Mouse (Mus musculus) kidney, postnatal 0 days (tissue): ENCODE measurements at regions not wholly inside any gene's neighbourhood (a gene's known extent, or its start where the extent isn't known, plus 50 kb on each side); places are given as distances from the start of the nearest gene placed in this dataset.
A peak's percentile ranks its signal among the peaks of the same experiment; 100 is the strongest.

ENCODE experiments used
- ATAC-seq: fragments of 200-750 bp; cut with Nextera tagmentation; replicated peaks from 2 replicates; pipeline ENCODE4 v1.8.0; 2017; ENCODE audit warnings: low read depth, moderate number of reproducible peaks, moderate TSS enrichment, moderate library complexity; ENCODE audit not compliant: low FRiP score
- DNase-seq: peaks from one replicate; pipeline ENCODE4 v3.0.0-alpha.2; 2016; ENCODE audit warnings: low spot score
- H3K27ac ChIP-seq: fragments of 300-500 bp; sonication (generic); 2 replicates; pipeline ENCODE4 v1.5.1; 2014; ENCODE audit warnings: mild to moderate bottlenecking
- H3K27me3 ChIP-seq: fragments of 300-500 bp; sonication (generic); 2 replicates; pipeline ENCODE4 v1.6.1; 2014; ENCODE audit warnings: low read length, mixed read lengths; ENCODE audit not compliant: insufficient read depth
- H3K36me3 ChIP-seq: fragments of 300-500 bp; sonication (generic); 2 replicates; pipeline ENCODE4 v1.6.1; 2014; ENCODE audit warnings: low read length, mixed read lengths; ENCODE audit not compliant: insufficient read depth
- H3K4me1 ChIP-seq: fragments of 300-500 bp; sonication (generic); replicated peaks from 2 replicates; pipeline ENCODE4 v1.6.1; 2014; ENCODE audit warnings: antibody characterized with exemption, low read length, mixed read lengths; ENCODE audit not compliant: insufficient read depth
- H3K4me2 ChIP-seq: fragments of 300-500 bp; sonication (generic); 2 replicates; pipeline ENCODE4 v1.6.1; 2014; ENCODE audit warnings: mild to moderate bottlenecking, low read length, moderate library complexity, mixed read lengths
- H3K4me3 ChIP-seq: fragments of 300-500 bp; sonication (generic); replicated peaks from 2 replicates; pipeline ENCODE4 v1.5.1; 2014; ENCODE audit warnings: low read depth, low read length
- H3K9ac ChIP-seq: fragments of 300-500 bp; sonication (generic); 2 replicates; pipeline ENCODE4 v1.6.1; 2014; ENCODE audit warnings: low read depth, low read length
- H3K9me3 ChIP-seq: fragments of 300-500 bp; sonication (generic); replicated peaks from 2 replicates; pipeline ENCODE4 v1.6.1; 2016; ENCODE audit warnings: low read length, inconsistent platforms, mixed read lengths
- CTCF ChIP-seq: IDR thresholded peaks from 2 replicates; pipeline ENCODE4 v1.5.1; 2016; ENCODE audit warnings: antibody characterized with exemption, low read depth, mild to moderate bottlenecking, moderate library complexity
- WGBS: fragments of 180-500 bp; shearing (Covaris S2); extraction: QIAGEN DNeasy Blood & Tissue Kit; methylation state at CpG from one replicate; pipeline ENCODE4 v1.1.7; 2014; 5-methylcytosine and 5-hydroxymethylcytosine counted together

DNA sequence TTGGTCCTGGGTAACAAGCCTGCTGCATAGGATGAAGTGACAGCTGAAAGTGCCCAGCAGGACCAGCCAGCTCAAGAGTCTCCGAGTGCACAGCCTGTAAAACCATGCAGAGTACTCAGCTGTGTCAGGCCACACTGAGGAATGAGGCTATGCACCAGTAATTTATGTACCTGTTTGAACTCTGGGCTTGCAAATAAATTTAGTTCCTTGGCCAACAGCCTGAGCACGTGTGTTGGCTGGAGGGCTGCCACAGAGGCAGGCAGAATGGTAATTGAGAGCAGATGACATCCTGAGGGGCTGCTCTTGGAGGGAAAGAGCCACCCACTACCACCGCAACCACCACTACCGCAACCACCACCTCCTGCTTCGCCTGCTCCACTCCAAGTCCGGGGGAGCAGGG lies 273.3 kb downstream of the Rybp start:
- no peak overlapping the region for H3K9ac ChIP-seq
- H3K27ac ChIP-seq = no peak overlapping the region
- TF ChIP-seq CTCF = no peak
- H3K4me1 ChIP-seq = peaks cover 17% of the 10 kb centered on the region
- no peak overlapping the region for H3K4me3 ChIP-seq
- no peak overlapping the region for H3K4me2 ChIP-seq
- no peaks in the 10 kb centered on the region for H3K36me3 ChIP-seq
- WGBS = 9% methylated on average over 6 of the region's 6 CpGs
- H3K9me3 ChIP-seq = no peaks in the 10 kb centered on the region
- DNase-seq = peak; percentile 94
- 0 out of 2 replicates have a peak, but pooled peaks cover 5% of the 10 kb centered on the region for H3K27me3 ChIP-seq
- ATAC-seq = peak; percentile 82

DNA sequence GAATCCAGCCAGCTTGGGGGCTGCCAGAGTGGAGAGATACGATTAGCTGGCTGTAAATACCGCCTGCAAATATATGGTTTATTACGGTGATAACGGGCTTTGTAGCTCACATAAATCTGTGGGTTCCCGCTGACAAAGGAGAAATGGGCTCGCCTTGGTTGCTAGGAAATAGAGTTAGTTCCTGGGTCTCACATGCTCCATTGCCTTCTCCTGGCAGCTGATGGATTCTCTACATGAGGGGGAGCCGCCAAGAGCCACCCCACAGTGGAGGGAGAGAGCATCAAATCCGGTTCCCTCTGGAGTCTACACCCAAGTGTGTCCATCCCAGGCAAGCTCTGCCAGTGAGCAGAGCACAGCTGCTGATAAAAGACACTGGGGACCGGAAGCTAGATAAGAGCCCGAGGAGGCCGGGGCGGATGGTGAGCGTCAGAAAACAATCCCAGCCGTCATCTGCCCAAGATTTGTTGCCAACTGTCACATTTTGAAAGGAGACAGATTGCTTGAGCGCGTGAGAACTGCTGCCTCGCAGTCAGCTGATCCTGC lies 275.7 kb downstream of the Rybp start:
- ATAC-seq (peak; percentile 60; the same call in 1 of the 2 replicates), DNase-seq (peak; percentile 89)
- 3% methylated on average over 17 of the region's 17 CpGs for WGBS
- no peaks in the 10 kb centered on the region for H3K9me3 ChIP-seq
- TF ChIP-seq CTCF = no peak
- no peaks in the 10 kb centered on the region for H3K36me3 ChIP-seq
- 0 out of 2 replicates have a peak, but pooled peaks cover 5% of the 10 kb centered on the region for H3K27me3 ChIP-seq
- peaks cover 17% of the 10 kb centered on the region for H3K4me1 ChIP-seq
- peak overlapping the region; percentile 39 for H3K4me2 ChIP-seq
- peak overlapping the region; percentile 50; the same call in 1 of the 2 replicates for H3K27ac ChIP-seq
- 0 out of 2 replicates have a peak overlapping the region, but pooled peaks have one; percentile 3 for H3K4me3 ChIP-seq
- no peak overlapping the region for H3K9ac ChIP-seq

DNA sequence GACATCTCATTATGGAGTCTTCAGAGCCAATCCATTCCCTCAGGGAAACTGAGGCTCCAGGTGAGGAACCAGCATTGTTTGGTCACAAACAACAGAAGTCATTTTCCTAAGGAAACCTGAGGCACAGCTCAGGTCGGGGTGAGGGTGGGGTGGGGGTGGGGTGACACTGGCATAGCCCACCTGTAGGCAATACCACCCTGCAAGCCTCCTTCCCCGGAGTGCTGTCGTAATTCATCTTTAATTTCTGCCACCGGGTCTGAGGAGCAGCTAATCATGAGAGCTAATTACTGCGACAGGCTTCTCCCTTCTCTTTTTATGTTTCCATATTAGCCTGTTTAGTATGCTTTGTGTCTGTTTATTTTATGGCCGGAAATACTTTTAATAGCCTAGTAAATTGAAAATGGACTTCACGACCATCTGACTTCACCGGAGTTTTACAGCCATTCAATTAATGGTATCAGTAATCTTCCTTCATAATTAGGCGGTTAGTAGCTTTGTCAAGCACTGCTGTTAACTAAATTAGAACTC lies 276.3 kb downstream of the Rybp start:
- 0 out of 2 replicates have a peak, but pooled peaks cover 5% of the 10 kb centered on the region for H3K27me3 ChIP-seq
- ATAC-seq (peak; percentile 2; the same call in 1 of the 2 replicates), DNase-seq (peak; percentile 87)
- H3K4me3 ChIP-seq = 0 out of 2 replicates have a peak overlapping the region, but pooled peaks have one; percentile 3
- peak overlapping the region; percentile 39 for H3K4me2 ChIP-seq
- no peaks in the 10 kb centered on the region for H3K9me3 ChIP-seq
- WGBS = 6% methylated on average over 9 of the region's 9 CpGs
- no peak for TF ChIP-seq CTCF
- H3K27ac ChIP-seq = peak overlapping the region; percentile 50; the same call in 1 of the 2 replicates
- H3K36me3 ChIP-seq = no peaks in the 10 kb centered on the region
- no peak overlapping the region for H3K9ac ChIP-seq
- H3K4me1 ChIP-seq = peaks cover 17% of the 10 kb centered on the region

DNA sequence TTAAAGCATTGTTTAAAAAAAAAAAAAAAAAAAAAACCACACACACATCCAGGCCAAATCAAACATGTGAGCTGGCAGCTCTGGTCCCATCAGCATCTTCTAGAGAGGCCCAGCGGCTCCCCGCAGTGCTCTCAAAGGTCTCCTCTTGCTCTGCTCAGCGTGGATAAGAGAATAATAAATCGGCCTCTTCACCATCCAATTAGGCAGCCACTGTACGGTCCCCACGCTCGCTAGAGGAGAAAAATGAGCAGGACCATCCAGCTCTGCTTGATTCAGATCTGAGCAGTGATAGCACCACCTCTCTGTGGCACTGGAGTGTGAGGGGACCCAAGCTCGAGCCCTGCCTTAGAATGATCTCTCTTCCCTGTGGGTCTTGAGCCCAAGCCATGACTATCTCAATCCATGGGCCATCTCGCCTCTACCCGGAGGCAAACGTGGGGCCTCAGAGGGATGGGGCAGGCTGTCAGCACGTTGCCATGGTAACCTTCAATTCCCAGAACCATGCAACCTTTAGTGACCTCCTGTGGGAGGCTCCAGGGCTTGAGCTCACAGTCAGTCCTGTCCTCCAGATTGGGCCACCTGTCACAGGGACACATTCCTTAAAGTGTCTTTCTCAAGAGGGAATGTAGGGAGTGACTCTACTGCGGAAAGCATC lies 273.6 kb upstream of the Prok2 start:
- TF ChIP-seq CTCF = no peak
- Histone ChIP-seq H3K9ac (no peak overlapping the region), H3K36me3 (no peaks in the 10 kb centered on the region), H3K4me3 (no peak overlapping the region), H3K4me1 (no peaks in the 10 kb centered on the region), H3K27me3 (peaks cover 8% of the 10 kb centered on the region; the same call in 1 of the 2 replicates), H3K4me2 (no peak overlapping the region), H3K9me3 (no peaks in the 10 kb centered on the region), H3K27ac (no peak overlapping the region)
- no peak for DNase-seq
- ATAC-seq = no peak
- WGBS = 52% methylated on average over 13 of the region's 13 CpGs

DNA sequence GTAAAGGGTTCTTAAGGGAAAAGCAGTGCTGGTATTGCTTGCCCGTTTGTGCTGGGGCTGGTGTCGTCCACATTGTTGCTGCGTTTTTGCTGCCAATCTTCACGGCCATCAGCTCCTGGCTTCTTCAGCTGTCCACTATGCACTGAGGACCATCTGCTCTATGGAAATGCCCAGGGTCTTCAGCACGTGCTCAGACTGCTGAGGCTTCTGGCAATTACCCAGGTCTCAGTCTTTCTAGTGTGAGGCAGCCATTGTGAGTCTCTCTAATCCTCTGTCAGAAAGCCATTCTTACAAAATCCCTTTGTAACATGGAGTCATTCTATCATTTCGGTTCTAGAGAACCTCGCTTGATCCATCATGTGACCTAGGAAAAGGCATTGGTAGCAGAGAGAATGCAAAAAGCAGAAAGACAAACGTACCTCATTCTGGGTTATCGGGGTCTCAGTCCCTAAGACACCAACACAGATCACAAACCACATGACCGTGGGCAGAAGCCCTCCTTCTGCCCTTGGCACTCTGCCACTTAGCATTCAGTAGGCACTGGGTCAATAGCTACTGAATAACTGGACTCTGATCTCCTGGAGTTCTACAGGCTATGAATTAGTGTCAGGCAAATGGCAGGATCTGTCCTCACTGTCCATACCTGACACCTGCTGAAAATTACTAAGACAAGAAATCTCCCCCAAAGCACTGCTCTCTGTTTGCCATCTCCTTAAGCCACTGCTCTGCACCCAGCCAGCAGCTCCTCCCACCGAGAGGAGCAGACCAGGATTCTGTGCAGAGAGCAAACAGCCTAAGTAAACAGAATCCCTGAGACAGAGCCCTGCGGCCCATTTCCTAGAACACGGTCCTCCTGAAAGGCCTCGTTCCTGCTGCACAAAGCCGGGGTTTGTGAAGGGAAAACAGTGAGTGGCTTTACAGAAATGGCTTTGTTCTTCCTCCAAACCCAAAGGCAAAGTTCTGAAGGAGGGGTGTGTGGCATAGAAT lies 270.1 kb upstream of the Prok2 start:
- Histone ChIP-seq H3K36me3 (no peaks in the 10 kb centered on the region), H3K27me3 (peaks cover 8% of the 10 kb centered on the region; the same call in 1 of the 2 replicates), H3K4me1 (no peaks in the 10 kb centered on the region; the same call in 1 of the 2 replicates), H3K27ac (no peak overlapping the region), H3K4me3 (no peak overlapping the region), H3K4me2 (no peak overlapping the region), H3K9ac (no peak overlapping the region), H3K9me3 (no peaks in the 10 kb centered on the region)
- ATAC-seq = no peak
- TF ChIP-seq CTCF = no peak
- DNase-seq = no peak
- WGBS = 65% methylated on average over 15 of the region's 15 CpGs
